Mouse (Mus musculus) MEL (cell line): ENCODE measurements around the gene Dbnl. TPM values are rescaled to one million over a fixed set of nuclear protein-coding genes. Genes with fewer than 3 reads are reported as not detected.

Experiments
- DNase-seq: peaks from one replicate; pipeline ENCODE4 v3.0.0; 2011; ENCODE audit warnings: low read depth, low spot score
- H3K27ac ChIP-seq: 2 replicates; pipeline ENCODE4 v1.5.1; 2012; ENCODE audit warnings: low read depth, mild to moderate bottlenecking, control low read depth, low read length, moderate library complexity; ENCODE audit not compliant: control insufficient read depth
- H3K27me3 ChIP-seq, 2 experiments: fragments of 150-350 bp in 1 of 2; sonication (generic) in 1 of 2; 2 replicates each; pipeline ENCODE4 v1.6.1; 2012; ENCODE audit warnings: low read length in 2 of 2, mild to moderate bottlenecking in 2 of 2, improper control_type of control experiment in 1 of 2, moderate library complexity in 1 of 2; ENCODE audit not compliant: insufficient read depth in 2 of 2, control insufficient read depth in 1 of 2
- H3K36me3 ChIP-seq, 2 experiments: 2 replicates each; pipeline ENCODE4 v1.6.1; 2012 to 2014; ENCODE audit warnings: low read length in 2 of 2, improper control_type of control experiment in 1 of 2, inconsistent platforms in 1 of 2, mild to moderate bottlenecking in 1 of 2; ENCODE audit not compliant: insufficient read depth in 2 of 2, control insufficient read depth in 1 of 2
- H3K4me1 ChIP-seq, 2 experiments: fragments of 150-350 bp in 1 of 2; sonication (generic) in 1 of 2; 2 replicates each; pipeline ENCODE4 v1.6.1; 2012; ENCODE audit warnings: low read length in 2 of 2, improper control_type of control experiment in 1 of 2, mild to moderate bottlenecking in 1 of 2; ENCODE audit not compliant: insufficient read depth in 2 of 2, control insufficient read depth in 1 of 2
- H3K4me3 ChIP-seq, 2 experiments: fragments of 150-350 bp in 1 of 2; sonication (generic) in 1 of 2; 2 replicates each; pipeline ENCODE4 v1.5.1; 2012; ENCODE audit warnings: low read depth in 2 of 2, low read length in 2 of 2, mild to moderate bottlenecking in 2 of 2, moderate library complexity in 2 of 2, control low read depth in 1 of 2, improper control_type of control experiment in 1 of 2; ENCODE audit not compliant: control insufficient read depth in 1 of 2, insufficient read depth in 1 of 2
- H3K79me2 ChIP-seq: 2 replicates; pipeline ENCODE4 v1.6.1; 2012; ENCODE audit warnings: mild to moderate bottlenecking, low read length, moderate library complexity; ENCODE audit not compliant: control insufficient read depth, poor library complexity, insufficient read depth
- H3K9ac ChIP-seq: 2 replicates; pipeline ENCODE4 v1.6.1; 2012; ENCODE audit warnings: low read depth, mild to moderate bottlenecking, control low read depth, low read length, moderate library complexity; ENCODE audit not compliant: control insufficient read depth, poor library complexity, severe bottlenecking
- H3K9me3 ChIP-seq: fragments of 150-350 bp; sonication (generic); replicated peaks from 2 replicates; pipeline ENCODE4 v1.6.1; 2012; ENCODE audit warnings: mild to moderate bottlenecking, low read length, improper control_type of control experiment, moderate library complexity; ENCODE audit not compliant: insufficient read depth
- BHLHE40 ChIP-seq: IDR thresholded peaks from 2 replicates; pipeline ENCODE4 v1.6.1; 2012; ENCODE audit warnings: low read depth, mild to moderate bottlenecking, inconsistent platforms, low read length, improper control_type of control experiment, borderline replicate concordance
- CHD1 ChIP-seq: IDR thresholded peaks from 2 replicates; pipeline ENCODE4 v1.6.1; 2012; ENCODE audit warnings: low read depth, mild to moderate bottlenecking, inconsistent platforms, low read length, improper control_type of control experiment
- E2F4 ChIP-seq: IDR thresholded peaks from 2 replicates; pipeline ENCODE4 v1.6.1; 2011; ENCODE audit warnings: low read depth, low read length, improper control_type of control experiment, borderline replicate concordance
- ELF1 ChIP-seq: IDR thresholded peaks from 2 replicates; pipeline ENCODE4 v1.6.1; 2014; ENCODE audit warnings: low read depth, mild to moderate bottlenecking, inconsistent platforms, low read length, improper control_type of control experiment, moderate library complexity
- EP300 ChIP-seq, 2 experiments: IDR thresholded peaks; 2 replicates each; pipeline ENCODE4 v1.6.1; 2011; ENCODE audit warnings: improper control_type of control experiment in 2 of 2, low read length in 2 of 2, low read depth in 1 of 2, mild to moderate bottlenecking in 1 of 2
- GABPA ChIP-seq: IDR thresholded peaks from 2 replicates; pipeline ENCODE4 v1.6.1; 2012; ENCODE audit warnings: low read depth, mild to moderate bottlenecking, inconsistent platforms, low read length, improper control_type of control experiment, moderate library complexity
- GATA1 ChIP-seq: IDR thresholded peaks from 2 replicates; pipeline ENCODE4 v1.6.1; 2011; ENCODE audit warnings: low read depth, low read length, improper control_type of control experiment
- HCFC1 ChIP-seq: IDR thresholded peaks from 2 replicates; pipeline ENCODE4 v1.6.1; 2012; ENCODE audit warnings: low read depth, mild to moderate bottlenecking, inconsistent platforms, low read length, improper control_type of control experiment, moderate library complexity
- KAT2A ChIP-seq: conservative IDR thresholded peaks from 2 replicates; pipeline ENCODE4 v1.6.1; 2012; ENCODE audit warnings: low read depth, low read length, improper control_type of control experiment, inconsistent platforms
- MAFK ChIP-seq: IDR thresholded peaks from 2 replicates; pipeline ENCODE4 v1.6.1; 2011; ENCODE audit warnings: low read depth, mild to moderate bottlenecking, low read length, improper control_type of control experiment, borderline replicate concordance
- MAX ChIP-seq: IDR thresholded peaks from 2 replicates; pipeline ENCODE4 v1.6.1; 2011; ENCODE audit warnings: low read length, improper control_type of control experiment
- MEF2A ChIP-seq: IDR thresholded peaks from 2 replicates; pipeline ENCODE4 v1.6.1; 2014; ENCODE audit warnings: low read depth, mild to moderate bottlenecking, inconsistent platforms, low read length, improper control_type of control experiment; ENCODE audit not compliant: poor library complexity, insufficient replicate concordance, severe bottlenecking; ENCODE audit errors: extremely low read depth
- MXI1 ChIP-seq: IDR thresholded peaks from 2 replicates; pipeline ENCODE4 v1.6.1; 2011; ENCODE audit warnings: mild to moderate bottlenecking, low read depth, low read length, improper control_type of control experiment
- MYC ChIP-seq: IDR thresholded peaks from 2 replicates; pipeline ENCODE4 v1.6.1; 2011; ENCODE audit warnings: low read depth, mild to moderate bottlenecking, low read length, improper control_type of control experiment, moderate library complexity
- NELFE ChIP-seq: IDR thresholded peaks from 2 replicates; pipeline ENCODE4 v1.6.1; 2011; ENCODE audit warnings: low read depth, low read length, improper control_type of control experiment
- NRF1 ChIP-seq: IDR thresholded peaks from 2 replicates; pipeline ENCODE4 v1.6.1; 2014; ENCODE audit warnings: low read depth, mild to moderate bottlenecking, inconsistent platforms, low read length, improper control_type of control experiment, moderate library complexity; ENCODE audit not compliant: poor library complexity, insufficient read depth, severe bottlenecking
- POLR2A ChIP-seq, 2 experiments: IDR thresholded peaks; 2 replicates each; pipeline ENCODE4 v1.6.1; 2011 to 2012; ENCODE audit warnings: low read length in 2 of 2, mild to moderate bottlenecking in 2 of 2, control low read depth in 1 of 2, improper control_type of control experiment in 1 of 2, low read depth in 1 of 2, moderate library complexity in 1 of 2; ENCODE audit not compliant: control insufficient read depth in 1 of 2, insufficient read depth in 1 of 2, poor library complexity in 1 of 2
- POLR2AphosphoS2 ChIP-seq: IDR thresholded peaks from 2 replicates; pipeline ENCODE4 v1.6.1; 2011; ENCODE audit warnings: low read length, improper control_type of control experiment
- POLR2AphosphoS5 ChIP-seq: IDR thresholded peaks from 2 replicates; pipeline ENCODE4 v1.6.1; 2012; ENCODE audit warnings: low read depth, borderline replicate concordance, mild to moderate bottlenecking, inconsistent platforms, low read length, moderate library complexity, mixed read lengths
- RCOR1 ChIP-seq: IDR thresholded peaks from 2 replicates; pipeline ENCODE4 v1.6.1; 2012; ENCODE audit warnings: low read depth, mild to moderate bottlenecking, inconsistent platforms, low read length, improper control_type of control experiment
- SIN3A ChIP-seq: IDR thresholded peaks from 2 replicates; pipeline ENCODE4 v1.6.1; 2012; ENCODE audit warnings: low read length, improper control_type of control experiment, inconsistent platforms
- SMC3 ChIP-seq: IDR thresholded peaks from 2 replicates; pipeline ENCODE4 v1.6.1; 2011; ENCODE audit warnings: low read depth, low read length, improper control_type of control experiment
- TBP ChIP-seq: IDR thresholded peaks from 2 replicates; pipeline ENCODE4 v1.8.0; 2011; ENCODE audit warnings: low read depth, low read length, improper control_type of control experiment
- USF1 ChIP-seq: IDR thresholded peaks from 2 replicates; pipeline ENCODE4 v1.6.1; 2014; ENCODE audit warnings: low read depth, mild to moderate bottlenecking, inconsistent platforms, low read length, improper control_type of control experiment, moderate library complexity
- ZC3H11A ChIP-seq: IDR thresholded peaks from 2 replicates; pipeline ENCODE4 v1.6.1; 2012; ENCODE audit warnings: low read depth, mild to moderate bottlenecking, inconsistent platforms, low read length, improper control_type of control experiment
- ZMIZ1 ChIP-seq: IDR thresholded peaks from 2 replicates; pipeline ENCODE4 v1.6.1; 2012; ENCODE audit warnings: low read depth, mild to moderate bottlenecking, inconsistent platforms, low read length, improper control_type of control experiment, moderate library complexity
- ZNF384 ChIP-seq: IDR thresholded peaks from 2 replicates; pipeline ENCODE4 v1.6.1; 2012; ENCODE audit warnings: low read depth, mild to moderate bottlenecking, inconsistent platforms, low read length, improper control_type of control experiment
- polyA plus RNA-seq, 2 experiments: library from polyadenylated mRNA; stranded (reverse) in 1 of 2; unstranded in 1 of 2; fragments of >175 nt in 1 of 2; fragments of >200 nt in 1 of 2; gene quantifications; 2 replicates each; pipeline versions ENCODE4 v1.2.1 to v1.2.4; 2012; ENCODE audit warnings: low replicate concordance in 2 of 2, low read depth in 1 of 2; ENCODE audit not compliant: insufficient read length in 2 of 2, insufficient read depth in 1 of 2, missing spikeins in 1 of 2
- total RNA-seq: library from RNA; depleted of rRNA; stranded (reverse); fragments of 300-350 nt; gene quantifications from 2 replicates; pipeline ENCODE4 v1.2.3, GENCODE M21; 2012

Dbnl gene
- total and polyA plus RNA-seq, 3 experiments = 73.5 to 149 TPM; not detected in 1

DNA sequence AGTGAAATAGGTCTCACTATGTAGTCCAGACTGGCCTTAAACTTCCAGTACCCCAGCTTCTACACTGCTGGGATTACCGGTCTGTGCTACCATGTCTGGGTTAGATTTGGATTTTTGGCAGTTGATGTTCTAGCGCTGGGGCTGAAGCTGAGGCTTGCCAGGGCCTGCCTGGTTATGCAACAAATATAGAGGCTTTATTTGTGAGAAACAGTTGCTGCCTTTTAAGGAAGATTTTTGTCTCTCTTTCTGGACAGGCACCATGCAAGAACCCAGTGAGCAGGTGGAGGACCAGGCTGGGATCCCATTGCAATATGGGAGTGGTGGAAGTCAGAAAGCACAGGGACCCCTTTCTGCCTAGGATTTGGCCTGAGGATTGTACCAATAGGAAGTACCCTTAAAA is 53.5 kb downstream of the Dbnl start:
- H3K36me3 ChIP-seq = peaks cover 0 to 4% of the 10 kb centered on the region in 2 experiments; a peak in 1 of 4 replicates
- H3K27ac ChIP-seq = no peak overlapping the region
- peaks cover 2% of the 10 kb centered on the region; the same call in 1 of the 2 replicates for H3K79me2 ChIP-seq
- DNase-seq = no peak
- H3K27me3 ChIP-seq = no peaks in the 10 kb centered on the region
- TF ChIP-seq EP300 (IDR thresholded peaks at IDR 0.05; ENCODE audit: low read depth in 1 of 2, low read length in 2 of 2) (no peak), GABPA (no peak), TBP (no peak), SMC3 (no peak), NELFE (no peak), MEF2A (no peak), POLR2AphosphoS5 (no peak), GATA1 (no peak), RCOR1 (no peak), KAT2A (no peak), MAFK (no peak), BHLHE40 (no peak), ZNF384 (no peak), CHD1 (no peak), ZMIZ1 (no peak), E2F4 (no peak), HCFC1 (no peak), NRF1 (no peak), MXI1 (no peak), POLR2A (IDR thresholded peaks at IDR 0.05; ENCODE audit: control insufficient read depth in 1 of 2, insufficient read depth in 1 of 2, low read depth in 1 of 2, low read length in 2 of 2, poor library complexity in 1 of 2) (no peak)
- H3K9me3 ChIP-seq = no peaks in the 10 kb centered on the region
- H3K4me3 ChIP-seq = no peak overlapping the region
- H3K4me1 ChIP-seq = peaks cover 3% of the 10 kb centered on the region in 2 experiments; a peak in 1 of 4 replicates
- H3K9ac ChIP-seq = no peak overlapping the region

DNA sequence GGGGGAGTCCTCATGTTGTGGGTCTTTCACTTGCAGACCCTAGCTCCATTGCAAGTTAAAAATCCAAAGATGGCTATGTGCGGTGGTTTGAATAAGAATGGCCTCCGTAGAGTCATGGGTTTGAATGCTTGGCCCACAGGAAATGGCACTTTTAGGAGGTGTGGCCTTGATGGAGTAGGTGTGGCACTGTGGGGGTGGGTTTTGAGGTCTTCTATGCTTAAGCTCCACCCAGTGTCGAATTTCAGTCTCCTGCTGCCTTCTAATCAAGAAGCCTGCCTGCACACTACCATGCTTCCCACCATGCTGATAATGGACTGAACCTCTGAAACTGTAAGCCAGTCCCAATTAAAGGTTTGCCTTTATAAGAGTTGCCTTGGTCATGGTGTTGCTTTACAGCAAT is 54.8 kb downstream of the Dbnl start:
- Histone ChIP-seq H3K4me1 (peaks cover 0 to 3% of the 10 kb centered on the region in 2 experiments; a peak in 1 of 4 replicates), H3K36me3 (peaks cover 0 to 4% of the 10 kb centered on the region in 2 experiments; a peak in 1 of 4 replicates), H3K79me2 (no peaks in the 10 kb centered on the region), H3K27ac (no peak overlapping the region), H3K9ac (no peak overlapping the region), H3K9me3 (no peaks in the 10 kb centered on the region), H3K4me3 (no peak overlapping the region), H3K27me3 (no peaks in the 10 kb centered on the region)
- TF ChIP-seq MYC (no peak), SIN3A (no peak), ELF1 (no peak), POLR2AphosphoS2 (no peak), ZC3H11A (no peak), EP300 (IDR thresholded peaks at IDR 0.05; ENCODE audit: low read depth in 1 of 2, low read length in 2 of 2) (no peak), USF1 (no peak), HCFC1 (no peak), NRF1 (no peak), NELFE (no peak), RCOR1 (no peak), MAX (no peak)
- DNase-seq = no peak
